Mouse (Mus musculus): ENCODE data around the gene Hirip3.

The Hirip3 gene

GRCm38 (mm10) chr7:126853454-126853853 is 8.3 kb upstream of the Hirip3 start:
- no peak for DNase-seq (ENCODE audit: extremely low read depth, low read depth, low spot score)

- no peak for DNase-seq (ENCODE audit: extremely low read depth, low read depth, low spot score)
These were observed 6.1 kb upstream of the Hirip3 start for GRCm38 (mm10) chr7:126855641-126856040.

- no peak for DNase-seq (ENCODE audit: extremely low read depth, low read depth, low spot score)
These were observed 4.9 kb upstream of the Hirip3 start for GRCm38 (mm10) chr7:126856741-126857420.

- DNase-seq (ENCODE audit: extremely low read depth, low read depth, low spot score), result no peak
These were observed 785 bp upstream of the Hirip3 start for GRCm38 (mm10) chr7:126860987-126861386.

- no peak for DNase-seq (ENCODE audit: extremely low read depth, low read depth, low spot score)
These were observed 494 bp downstream of the Hirip3 start, which contains the start of gene Ino80e for GRCm38 (mm10) chr7:126862147-126862784. Ino80e (minus strand) TSS chr7:126862377.

GRCm38 (mm10) chr7:126863791-126864190 is 2.0 kb downstream of the Hirip3 start:
- DNase-seq (ENCODE audit: extremely low read depth, low read depth, low spot score), result no peak

- no peak for DNase-seq (ENCODE audit: extremely low read depth, low read depth, low spot score)
These were observed 5.8 kb downstream of the Hirip3 start for GRCm38 (mm10) chr7:126867534-126867933.

GRCm38 (mm10) chr7:126868003-126868402 is 6.2 kb downstream of the Hirip3 start:
- DNase-seq (ENCODE audit: extremely low read depth, low read depth, low spot score), result no peak

- DNase-seq (ENCODE audit: extremely low read depth, low read depth, low spot score), result no peak
These were observed 8.2 kb downstream of the Hirip3 start for GRCm38 (mm10) chr7:126869780-126870519.

- no peak for DNase-seq (ENCODE audit: extremely low read depth, low read depth, low spot score)
These were observed 8.7 kb downstream of the Hirip3 start for GRCm38 (mm10) chr7:126870520-126870891.

- DNase-seq (ENCODE audit: extremely low read depth, low read depth, low spot score), result no peak
These were observed 15.5 kb downstream of the Hirip3 start for GRCm38 (mm10) chr7:126877239-126877638.

GRCm38 (mm10) chr7:126881040-126881439 is 19.3 kb downstream of the Hirip3 start:
- no peak for DNase-seq (ENCODE audit: extremely low read depth, low read depth, low spot score)

- no peak for DNase-seq (ENCODE audit: extremely low read depth, low read depth, low spot score)
These were observed 22.0 kb downstream of the Hirip3 start for GRCm38 (mm10) chr7:126883731-126884181.

GRCm38 (mm10) chr7:126884286-126885164 is 22.8 kb downstream of the Hirip3 start, which contains the start of gene Taok2:
Taok2 (minus strand) TSS chr7:126884703.
- no peak for DNase-seq (ENCODE audit: extremely low read depth, low read depth, low spot score)

GRCm38 (mm10) chr7:126887281-126887680 is 25.5 kb downstream of the Hirip3 start:
- DNase-seq (ENCODE audit: extremely low read depth, low read depth, low spot score), result no peak

- no peak for DNase-seq (ENCODE audit: extremely low read depth, low read depth, low spot score)
These were observed 27.1 kb downstream of the Hirip3 start for GRCm38 (mm10) chr7:126888852-126889251.

GRCm38 (mm10) chr7:126896912-126897311 is 35.1 kb downstream of the Hirip3 start:
- no peak for DNase-seq (ENCODE audit: extremely low read depth, low read depth, low spot score)

- no peak for DNase-seq (ENCODE audit: extremely low read depth, low read depth, low spot score)
These were observed 35.8 kb downstream of the Hirip3 start for GRCm38 (mm10) chr7:126897390-126898101.

GRCm38 (mm10) chr7:126898102-126898990 is 36.6 kb downstream of the Hirip3 start:
- DNase-seq (ENCODE audit: extremely low read depth, low read depth, low spot score), result no peak
